Mouse (Mus musculus) heart, postnatal 0 days (tissue): ENCODE measurements around the gene Stag2. TPM values are rescaled to one million over a fixed set of nuclear protein-coding genes. Genes with fewer than 3 reads are reported as not detected.

Source experiments
- ATAC-seq: fragments of 200-750 bp; cut with Nextera tagmentation; 2 replicates; pipeline ENCODE4 v1.8.0; 2017; ENCODE audit warnings: low read depth, moderate number of reproducible peaks, moderate library complexity; ENCODE audit not compliant: insufficient read depth
- DNase-seq: peaks from one replicate; pipeline ENCODE4 v3.0.0-alpha.2; 2016; ENCODE audit warnings: low spot score
- H3K27ac ChIP-seq: fragments of 300-500 bp; sonication (generic); 2 replicates; pipeline ENCODE4 v1.5.1; 2014; ENCODE audit warnings: low read depth, mild to moderate bottlenecking
- H3K27me3 ChIP-seq: fragments of 300-500 bp; sonication (generic); 2 replicates; pipeline ENCODE4 v1.6.1; 2014; ENCODE audit warnings: low read length, mixed read lengths; ENCODE audit not compliant: control insufficient read depth, insufficient read depth
- H3K36me3 ChIP-seq: fragments of 300-500 bp; sonication (generic); replicated peaks from 2 replicates; pipeline ENCODE4 v1.6.1; 2014; ENCODE audit warnings: low read length, mixed read lengths; ENCODE audit not compliant: control insufficient read depth, insufficient read depth
- H3K4me1 ChIP-seq: fragments of 300-500 bp; sonication (generic); 2 replicates; pipeline ENCODE4 v1.6.1; 2014; ENCODE audit warnings: antibody characterized with exemption; ENCODE audit not compliant: control insufficient read depth, insufficient read depth
- H3K4me2 ChIP-seq: fragments of 300-500 bp; sonication (generic); 2 replicates; pipeline ENCODE4 v1.6.1; 2014; ENCODE audit warnings: low read depth, mild to moderate bottlenecking, low read length, moderate library complexity
- H3K4me3 ChIP-seq: fragments of 300-500 bp; sonication (generic); 2 replicates; pipeline ENCODE4 v1.5.1; 2014; ENCODE audit warnings: low read depth, low read length
- H3K9ac ChIP-seq: fragments of 300-500 bp; sonication (generic); replicated peaks from 2 replicates; pipeline ENCODE4 v1.6.1; 2014; ENCODE audit warnings: low read depth, low read length, mixed read lengths
- H3K9me3 ChIP-seq: fragments of 300-500 bp; sonication (generic); replicated peaks from 2 replicates; pipeline ENCODE4 v1.6.1; 2016; ENCODE audit warnings: low read length; ENCODE audit not compliant: control insufficient read depth
- CTCF ChIP-seq: IDR thresholded peaks from 2 replicates; pipeline ENCODE4 v1.5.1; 2016; ENCODE audit warnings: antibody characterized with exemption, control low read depth, low read depth
- EP300 ChIP-seq: IDR thresholded peaks from 2 replicates; pipeline ENCODE4 v1.6.1; 2016; ENCODE audit warnings: antibody characterized with exemption, low read depth
- WGBS: fragments of 180-500 bp; shearing (Covaris S2); extraction: QIAGEN DNeasy Blood & Tissue Kit; methylation state at CpG from one replicate; pipeline ENCODE4 v1.1.7; 2014; 5-methylcytosine and 5-hydroxymethylcytosine counted together
- polyA plus RNA-seq: library from polyadenylated mRNA; unstranded; fragments of >200 nt; fragmentation: Nextera tagmentation; extraction: Ambion mirVana; gene quantifications from 2 replicates; pipeline ENCODE4 v1.2.1, GENCODE M21; 2015
- total RNA-seq: library from RNA; depleted of rRNA; stranded (reverse); fragments of >200 nt; gene quantifications from 2 replicates; pipeline ENCODE4 v1.2.3, GENCODE M21; 2014; ENCODE audit warnings: low replicate concordance

Gene Stag2
- total and polyA plus RNA-seq, 2 experiments from 2014 or later, result 20.4 to 48.2 TPM

DNA sequence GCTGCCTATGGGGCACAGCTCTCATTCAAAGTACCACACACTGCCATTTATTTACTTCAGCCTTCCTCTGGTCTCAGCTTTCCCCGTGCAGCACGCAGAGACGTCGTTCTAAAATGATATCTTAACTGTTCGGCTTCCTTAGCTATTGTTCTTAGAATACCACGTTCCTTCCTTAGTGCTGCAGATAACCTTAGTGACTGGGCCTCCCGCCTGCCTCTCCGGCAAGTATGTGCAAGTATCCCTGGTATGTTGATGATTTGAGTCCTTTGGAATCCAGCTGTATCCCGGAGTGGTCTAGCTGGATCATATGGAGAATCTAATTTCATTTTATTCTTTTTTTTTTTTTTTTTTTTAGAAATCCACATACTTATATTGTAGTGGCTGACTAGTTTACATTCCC, 9.2 kb upstream of the Stag2 start:
- peak; percentile 45 for DNase-seq
- H3K4me2 ChIP-seq, result no peak overlapping the region
- H3K27me3 ChIP-seq, result no peaks in the 10 kb centered on the region
- H3K27ac ChIP-seq, result peak overlapping the region; percentile 67
- H3K9ac ChIP-seq, result no peak overlapping the region
- no peak overlapping the region for H3K4me3 ChIP-seq
- H3K36me3 ChIP-seq, result no peaks in the 10 kb centered on the region
- no peaks in the 10 kb centered on the region for H3K4me1 ChIP-seq
- no peaks in the 10 kb centered on the region for H3K9me3 ChIP-seq
- TF ChIP-seq CTCF (no peak), EP300 (no peak)
- WGBS, result 21% methylated on average over 9 of the region's 9 CpGs
- peak; percentile 55; the same call in 1 of the 2 replicates for ATAC-seq

DNA sequence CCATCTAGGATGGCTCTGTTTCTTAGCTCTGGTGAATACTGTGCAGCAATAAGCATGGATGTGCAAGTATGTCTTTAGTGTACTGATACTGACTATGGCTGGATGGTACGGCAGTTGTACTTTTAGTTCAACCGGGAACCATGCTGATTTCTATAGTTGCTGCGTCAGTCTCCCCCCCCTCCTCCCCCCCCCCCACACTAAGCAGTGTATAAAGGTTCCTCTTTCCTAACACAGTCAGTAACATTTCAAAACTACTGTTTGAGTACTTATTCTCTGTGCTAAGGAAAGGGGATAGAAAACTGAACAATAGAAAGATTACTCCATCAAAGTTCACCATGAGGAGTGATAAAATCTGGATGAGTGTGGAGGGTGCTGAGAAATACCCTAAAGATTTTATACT, 6.5 kb upstream of the Stag2 start:
- Histone ChIP-seq H3K4me1 (no peaks in the 10 kb centered on the region), H3K27me3 (no peaks in the 10 kb centered on the region), H3K27ac (no peak overlapping the region), H3K36me3 (no peaks in the 10 kb centered on the region), H3K4me2 (no peak overlapping the region), H3K4me3 (no peak overlapping the region), H3K9ac (no peak overlapping the region), H3K9me3 (no peaks in the 10 kb centered on the region)
- no peak for TF ChIP-seq EP300
- no peak for TF ChIP-seq CTCF
- WGBS, result 73% methylated on average over 3 of the region's 3 CpGs
- DNase-seq (no peak), ATAC-seq (no peak)

DNA sequence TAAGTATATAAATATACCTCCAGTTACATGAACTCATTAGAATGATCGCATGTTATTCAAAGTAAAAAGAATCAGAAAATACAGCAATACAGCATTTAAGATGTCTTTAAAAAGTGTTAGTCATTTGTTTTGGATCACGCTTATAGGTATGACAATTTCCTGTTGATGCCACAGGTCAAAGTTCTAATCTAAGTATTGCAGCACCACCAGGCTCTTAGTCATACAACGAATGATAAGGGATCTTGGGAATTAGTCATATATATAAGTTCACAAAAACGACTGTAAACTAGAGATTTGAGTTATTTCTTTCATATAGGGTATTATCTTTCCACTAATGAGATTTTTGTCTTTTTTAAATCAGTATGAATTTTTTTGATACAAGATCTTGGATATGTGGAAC, 5.1 kb upstream of the Stag2 start:
- 61% methylated on average over 4 of the region's 4 CpGs for WGBS
- Histone ChIP-seq H3K9me3 (no peaks in the 10 kb centered on the region), H3K36me3 (no peaks in the 10 kb centered on the region), H3K4me1 (peaks cover 6% of the 10 kb centered on the region; the same call in 1 of the 2 replicates), H3K27ac (no peak overlapping the region), H3K27me3 (no peaks in the 10 kb centered on the region), H3K4me3 (no peak overlapping the region), H3K9ac (no peak overlapping the region), H3K4me2 (no peak overlapping the region)
- ATAC-seq (no peak), DNase-seq (no peak)
- no peak for TF ChIP-seq EP300
- no peak for TF ChIP-seq CTCF

DNA sequence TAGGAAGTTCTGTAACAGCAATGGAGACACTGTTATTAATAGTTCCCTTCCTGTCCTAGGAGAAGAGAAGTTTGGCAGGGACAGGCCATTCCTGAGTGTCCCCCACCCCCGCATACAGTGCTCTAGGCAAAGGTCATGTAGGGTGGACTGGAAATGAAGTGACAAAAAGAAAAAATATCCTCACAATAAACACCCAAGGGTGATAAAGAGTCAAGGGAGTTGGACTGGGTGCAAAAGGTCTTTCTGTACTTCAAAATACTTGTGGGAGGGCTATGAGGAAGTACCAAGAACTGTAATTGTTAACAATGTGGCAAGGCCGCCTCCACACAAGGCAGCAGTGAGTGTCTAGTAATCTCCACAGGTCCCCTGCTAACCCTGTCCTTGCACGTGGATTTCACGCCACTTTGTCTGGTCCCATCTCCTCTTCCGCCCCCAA, 1.1 kb upstream of the Stag2 start:
- Histone ChIP-seq H3K9ac (no peak overlapping the region), H3K9me3 (no peaks in the 10 kb centered on the region), H3K27me3 (no peaks in the 10 kb centered on the region), H3K36me3 (no peaks in the 10 kb centered on the region), H3K4me1 (peaks cover 6% of the 10 kb centered on the region; the same call in 1 of the 2 replicates), H3K27ac (peak overlapping the region; percentile 94), H3K4me2 (peak overlapping the region; percentile 62), H3K4me3 (peak overlapping the region; percentile 47; the same call in 1 of the 2 replicates)
- TF ChIP-seq EP300 (no peak), CTCF (no peak)
- 25% methylated on average over 5 of the region's 5 CpGs for WGBS
- DNase-seq (peak; percentile 54), ATAC-seq (no peak)

DNA sequence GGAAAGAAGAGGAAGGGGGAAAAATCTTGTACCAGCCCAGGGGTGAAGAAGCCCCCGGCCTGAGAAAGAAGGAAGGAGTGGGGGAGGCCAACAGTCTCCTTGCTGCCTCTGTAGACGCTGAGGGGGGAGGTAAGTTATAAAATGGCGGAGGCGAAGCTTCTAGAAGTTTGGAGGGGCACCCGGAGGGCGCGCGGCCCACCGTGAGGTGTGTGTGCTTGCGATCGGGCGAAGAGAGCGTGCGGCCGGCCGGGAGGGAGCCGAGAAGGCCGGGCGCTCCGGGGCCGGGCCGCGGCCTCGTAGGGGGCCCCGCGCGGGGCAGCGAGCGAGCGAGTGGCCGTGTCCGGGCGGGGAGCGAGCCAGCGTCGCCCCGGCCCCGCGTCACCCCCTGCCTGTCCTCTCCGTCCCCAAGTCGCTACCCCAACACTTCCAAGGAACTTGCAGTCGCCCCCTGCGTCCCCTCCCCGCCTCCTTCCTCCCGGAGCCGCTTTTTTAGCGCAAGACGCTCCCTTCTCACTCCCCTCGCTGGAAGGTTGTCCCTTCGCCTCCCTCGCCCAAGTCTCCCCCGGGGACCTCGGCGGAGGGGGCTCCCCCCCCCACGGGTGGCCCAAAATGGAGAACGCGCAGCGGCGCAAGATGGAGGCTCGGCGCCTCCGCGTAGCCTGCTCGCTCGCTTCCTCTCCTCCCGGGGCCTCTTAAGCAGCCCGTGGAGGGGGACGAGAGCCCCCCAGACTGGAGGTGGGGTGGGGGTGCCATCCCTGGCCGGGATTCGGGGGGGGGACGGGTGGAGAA, 634 bp downstream of the Stag2 start:
- H3K9ac ChIP-seq, result peak overlapping the region; percentile 99
- no peak for DNase-seq
- peaks cover 6% of the 10 kb centered on the region; the same call in 1 of the 2 replicates for H3K4me1 ChIP-seq
- ATAC-seq, result peak; percentile 28
- H3K27me3 ChIP-seq, result no peaks in the 10 kb centered on the region
- peak overlapping the region; percentile 79 for H3K4me3 ChIP-seq
- TF ChIP-seq EP300, result no peak
- no peak for TF ChIP-seq CTCF
- H3K36me3 ChIP-seq, result no peaks in the 10 kb centered on the region
- WGBS, result 10% methylated on average over 29 of the region's 71 CpGs
- peak overlapping the region; percentile 100 for H3K27ac ChIP-seq
- no peaks in the 10 kb centered on the region for H3K9me3 ChIP-seq
- peak overlapping the region; percentile 63 for H3K4me2 ChIP-seq
